Mouse (Mus musculus): ENCODE results near the gene Aspscr1. TPM values are rescaled to one million over a fixed set of nuclear protein-coding genes. Genes with fewer than 3 reads are reported as not detected.

Aspscr1 gene
- polyA plus RNA-seq, 1 experiment from 2014 or later = 103 TPM

DNA sequence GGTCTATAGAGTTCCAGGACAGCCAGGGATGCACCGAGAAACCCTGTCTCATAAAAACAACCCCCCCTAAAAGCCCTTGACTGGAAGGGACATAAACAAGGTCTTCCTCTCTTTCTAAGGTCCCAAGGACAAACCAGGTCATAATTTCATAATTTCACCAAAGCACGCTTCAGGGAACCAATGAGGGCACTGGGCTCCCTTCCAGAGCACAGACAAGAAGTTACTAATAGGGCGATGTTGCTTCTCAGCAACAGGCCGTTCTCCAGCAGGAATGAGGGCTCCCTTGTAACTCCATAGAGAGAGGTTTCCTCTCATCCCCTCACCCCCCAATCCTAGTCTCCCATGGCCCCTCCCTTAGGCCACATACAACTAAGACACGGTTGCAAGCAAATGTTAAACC is 68.2 kb downstream of the Aspscr1 start:
- Histone ChIP-seq H3K4me2 (no peak overlapping the region), H3K4me1 (ENCODE audit: control insufficient read depth, insufficient read depth, low read length) (no peaks in the 10 kb centered on the region), H3K9me3 (replicated peaks; ENCODE audit: control insufficient read depth, low read length) (no peaks in the 10 kb centered on the region), H3K36me3 (ENCODE audit: control insufficient read depth, insufficient read depth, low read length) (no peaks in the 10 kb centered on the region), H3K4me3 (ENCODE audit: low read depth, low read length) (no peak overlapping the region), H3K27me3 (ENCODE audit: control insufficient read depth, insufficient read depth, low read length) (no peaks in the 10 kb centered on the region), H3K9ac (ENCODE audit: low read depth, low read length) (no peak overlapping the region), H3K27ac (ENCODE audit: low read depth, low read length) (no peak overlapping the region)
- no peak for ATAC-seq (replicated peaks; ENCODE audit: insufficient number of reproducible peaks, low FRiP score, low TSS enrichment)
- WGBS (ENCODE audit: insufficient replicate concordance) = 80% methylated on average over 5 of the region's 5 CpGs

DNA sequence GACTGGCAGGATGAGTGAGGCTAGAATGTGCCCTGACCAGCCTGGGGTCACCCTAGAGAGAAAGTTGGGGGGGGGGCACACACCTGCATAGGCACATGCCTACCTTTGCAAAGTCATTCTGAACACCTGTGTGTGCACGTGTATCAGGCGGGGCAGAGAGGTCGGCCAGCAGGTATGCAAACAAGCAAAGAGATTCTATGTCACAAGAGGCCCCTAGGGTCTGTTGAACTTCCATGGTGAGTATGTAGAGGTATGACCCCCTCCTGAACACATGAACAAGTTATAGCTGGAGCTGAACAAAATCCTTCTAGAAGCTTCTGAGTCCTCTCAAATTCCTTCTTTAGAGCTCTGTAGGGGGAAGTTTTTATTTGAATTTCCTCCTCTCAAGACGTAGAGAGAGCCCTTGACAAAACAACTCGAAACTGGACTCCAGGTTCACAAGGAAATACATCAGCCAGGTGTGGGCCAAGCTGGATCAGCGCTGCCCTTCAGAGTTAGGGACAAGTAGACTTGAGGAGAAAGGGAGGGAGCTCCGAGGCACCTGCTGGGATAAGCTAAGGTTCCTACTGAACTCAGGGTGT is 71.4 kb downstream of the Aspscr1 start:
- Histone ChIP-seq H3K4me1 (ENCODE audit: control insufficient read depth, insufficient read depth, low read length) (no peaks in the 10 kb centered on the region), H3K27me3 (ENCODE audit: control insufficient read depth, insufficient read depth, low read length) (no peaks in the 10 kb centered on the region), H3K36me3 (ENCODE audit: control insufficient read depth, insufficient read depth, low read length) (no peaks in the 10 kb centered on the region), H3K9ac (ENCODE audit: low read depth, low read length) (no peak overlapping the region), H3K4me2 (no peak overlapping the region), H3K4me3 (ENCODE audit: low read depth, low read length) (no peak overlapping the region), H3K9me3 (replicated peaks; ENCODE audit: control insufficient read depth, low read length) (no peaks in the 10 kb centered on the region), H3K27ac (ENCODE audit: low read depth, low read length) (no peak overlapping the region)
- no peak for ATAC-seq (replicated peaks; ENCODE audit: insufficient number of reproducible peaks, low FRiP score, low TSS enrichment)
- 74% methylated on average over 7 of the region's 7 CpGs for WGBS (ENCODE audit: insufficient replicate concordance)

DNA sequence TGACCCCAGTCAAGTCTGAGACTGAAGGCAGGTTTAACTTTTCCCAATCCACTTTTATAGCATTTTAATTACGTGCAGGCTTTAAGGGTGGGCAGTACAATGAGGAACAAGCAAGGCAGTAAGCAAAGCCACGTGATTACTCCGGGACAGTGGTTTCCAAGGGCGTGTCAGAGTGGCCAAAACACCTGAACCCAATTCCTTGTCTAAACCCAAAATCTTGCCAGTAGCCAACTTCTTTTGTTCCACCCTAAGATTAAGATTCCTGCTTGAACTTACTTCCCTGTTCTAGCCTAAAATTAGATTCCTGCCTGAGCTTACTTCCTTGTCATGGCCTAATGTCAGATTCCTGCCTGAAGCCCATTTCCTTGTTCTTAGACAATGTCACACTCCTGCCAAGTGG is 75.2 kb downstream of the Aspscr1 start:
- WGBS (ENCODE audit: insufficient replicate concordance) = 74% methylated on average over 4 of the region's 4 CpGs

DNA sequence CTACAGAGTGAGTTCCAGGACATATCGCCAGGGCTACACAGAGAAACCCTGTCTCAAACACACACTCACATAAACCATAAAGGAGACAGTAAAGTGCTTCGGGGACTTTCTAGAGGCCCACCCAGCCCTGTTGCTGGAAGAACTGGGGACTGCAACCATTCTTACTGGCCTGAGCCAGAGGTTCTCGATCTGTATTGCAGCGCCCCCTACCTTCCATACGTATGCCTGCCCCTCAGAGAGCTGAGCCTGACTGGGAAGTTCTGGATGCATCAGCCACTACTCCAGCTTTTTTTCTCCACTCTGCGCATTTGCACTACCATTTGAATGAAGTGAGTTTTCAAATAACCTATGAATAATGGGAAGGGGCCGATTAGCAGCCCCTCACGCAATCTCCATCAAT is 76.7 kb downstream of the Aspscr1 start:
- Histone ChIP-seq H3K36me3 (ENCODE audit: control insufficient read depth, insufficient read depth, low read length) (no peaks in the 10 kb centered on the region), H3K4me1 (ENCODE audit: control insufficient read depth, insufficient read depth, low read length) (no peaks in the 10 kb centered on the region), H3K4me3 (ENCODE audit: low read depth, low read length) (no peak overlapping the region), H3K9me3 (replicated peaks; ENCODE audit: control insufficient read depth, low read length) (no peaks in the 10 kb centered on the region), H3K4me2 (no peak overlapping the region), H3K9ac (ENCODE audit: low read depth, low read length) (no peak overlapping the region), H3K27ac (ENCODE audit: low read depth, low read length) (no peak overlapping the region), H3K27me3 (ENCODE audit: control insufficient read depth, insufficient read depth, low read length) (no peaks in the 10 kb centered on the region)
- WGBS (ENCODE audit: insufficient replicate concordance) = 52% methylated on average over 8 of the region's 8 CpGs
- ATAC-seq (replicated peaks; ENCODE audit: insufficient number of reproducible peaks, low FRiP score, low TSS enrichment) = no peak

More for the DNA sequence above, 75.2 kb downstream of the Aspscr1 start:
- Histone ChIP-seq H3K9ac (ENCODE audit: low read depth, low read length) (no peak overlapping the region), H3K9me3 (replicated peaks; ENCODE audit: control insufficient read depth, low read length) (no peaks in the 10 kb centered on the region), H3K4me3 (ENCODE audit: low read depth, low read length) (no peak overlapping the region), H3K4me1 (ENCODE audit: control insufficient read depth, insufficient read depth, low read length) (no peaks in the 10 kb centered on the region), H3K27me3 (ENCODE audit: control insufficient read depth, insufficient read depth, low read length) (no peaks in the 10 kb centered on the region), H3K27ac (ENCODE audit: low read depth, low read length) (no peak overlapping the region), H3K4me2 (no peak overlapping the region), H3K36me3 (ENCODE audit: control insufficient read depth, insufficient read depth, low read length) (no peaks in the 10 kb centered on the region)
- ATAC-seq (replicated peaks; ENCODE audit: insufficient number of reproducible peaks, low FRiP score, low TSS enrichment) = no peak

DNA sequence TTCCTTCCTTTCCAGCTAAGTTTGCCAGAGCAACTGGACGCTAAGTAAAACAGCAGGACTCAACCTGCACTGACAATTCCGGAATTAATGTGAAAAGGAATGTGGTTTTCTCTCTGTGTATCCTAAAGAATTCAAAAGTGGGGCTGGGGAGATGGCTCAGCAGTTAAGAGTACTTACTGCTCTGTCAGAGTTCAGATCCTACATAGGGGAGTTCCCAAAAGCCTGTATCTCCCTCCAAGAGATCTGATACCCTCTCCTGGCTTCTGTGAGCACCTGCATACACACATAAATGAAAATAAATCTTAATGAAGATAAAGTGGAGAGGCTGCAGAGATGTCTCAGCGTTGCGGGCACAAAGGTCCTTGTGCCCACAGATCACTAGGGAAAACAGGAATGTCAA is 78.8 kb downstream of the Aspscr1 start:
- no peaks in the 10 kb centered on the region for H3K27me3 ChIP-seq (ENCODE audit: control insufficient read depth, insufficient read depth, low read length)
- H3K9me3 ChIP-seq (replicated peaks; ENCODE audit: control insufficient read depth, low read length) = no peaks in the 10 kb centered on the region
- no peaks in the 10 kb centered on the region for H3K36me3 ChIP-seq (ENCODE audit: control insufficient read depth, insufficient read depth, low read length)
- WGBS (ENCODE audit: insufficient replicate concordance) = 66% methylated on average over 4 of the region's 4 CpGs
- no peak overlapping the region for H3K27ac ChIP-seq (ENCODE audit: low read depth, low read length)
- H3K9ac ChIP-seq (ENCODE audit: low read depth, low read length) = no peak overlapping the region
- no peaks in the 10 kb centered on the region for H3K4me1 ChIP-seq (ENCODE audit: control insufficient read depth, insufficient read depth, low read length)
- H3K4me3 ChIP-seq (ENCODE audit: low read depth, low read length) = no peak overlapping the region
- no peak overlapping the region for H3K4me2 ChIP-seq
- ATAC-seq (replicated peaks; ENCODE audit: insufficient number of reproducible peaks, low FRiP score, low TSS enrichment) = no peak

Small RNA genes within 50 kb of the gene (microRNA-seq; reads per million reads assigned to microRNA genes)
- 0.61 reads per million for gene Mir6936 (ENCODE audit: borderline number of aligned reads)

Other genes starting within 250 kb of the Aspscr1 start
- 31.0 and 36.7 TPM in 2 replicates for gene Nploc4, start 235.3 kb upstream of the Aspscr1 start, polyA plus RNA-seq (2014; fragmentation: Nextera tagmentation; extraction: Ambion mirVana)
- not detected in 2 replicates for gene Tspan10, start 230.3 kb upstream of the Aspscr1 start, polyA plus RNA-seq (2014; fragmentation: Nextera tagmentation; extraction: Ambion mirVana)
- 0.24 TPM in 1 of 2 replicates, not detected in the other for gene Pde6g, start 219.5 kb upstream of the Aspscr1 start, polyA plus RNA-seq (2014; fragmentation: Nextera tagmentation; extraction: Ambion mirVana)
- 16.9 and 19.6 TPM in 2 replicates for gene Oxld1, start 214.9 kb upstream of the Aspscr1 start, polyA plus RNA-seq (2014; fragmentation: Nextera tagmentation; extraction: Ambion mirVana)
- gene Ccdc137, start 214.9 kb upstream of the Aspscr1 start, polyA plus RNA-seq (2014; fragmentation: Nextera tagmentation; extraction: Ambion mirVana) = 21.3 and 27.5 TPM in 2 replicates
- gene Arl16, start 205.4 kb upstream of the Aspscr1 start, polyA plus RNA-seq (2014; fragmentation: Nextera tagmentation; extraction: Ambion mirVana) = 43.6 and 48.4 TPM in 2 replicates
- 222 and 232 TPM in 2 replicates for gene Mrpl12, start 188.4 kb upstream of the Aspscr1 start, polyA plus RNA-seq (2014; fragmentation: Nextera tagmentation; extraction: Ambion mirVana)
- 44.2 and 48.3 TPM in 2 replicates for gene Slc25a10, start 181.1 kb upstream of the Aspscr1 start, polyA plus RNA-seq (2014; fragmentation: Nextera tagmentation; extraction: Ambion mirVana)
- 1.5 and 1.8 TPM in 2 replicates for gene Gcgr, start 142.3 kb upstream of the Aspscr1 start, polyA plus RNA-seq (2014; fragmentation: Nextera tagmentation; extraction: Ambion mirVana)
- gene Mcrip1, start 123.2 kb upstream of the Aspscr1 start, polyA plus RNA-seq (2014; fragmentation: Nextera tagmentation; extraction: Ambion mirVana) = 157 and 168 TPM in 2 replicates
- not detected in 2 replicates for gene Ppp1r27, start 121.8 kb upstream of the Aspscr1 start, polyA plus RNA-seq (2014; fragmentation: Nextera tagmentation; extraction: Ambion mirVana)
- gene P4hb, start 99.7 kb upstream of the Aspscr1 start, polyA plus RNA-seq (2014; fragmentation: Nextera tagmentation; extraction: Ambion mirVana) = 506 and 569 TPM in 2 replicates
- gene Arhgdia, start 91.3 kb upstream of the Aspscr1 start, polyA plus RNA-seq (2014; fragmentation: Nextera tagmentation; extraction: Ambion mirVana) = 468 and 477 TPM in 2 replicates
- gene Alyref, start 74.6 kb upstream of the Aspscr1 start, polyA plus RNA-seq (2014; fragmentation: Nextera tagmentation; extraction: Ambion mirVana) = 333 and 334 TPM in 2 replicates
- 200 and 201 TPM in 2 replicates for gene Anapc11, start 74.6 kb upstream of the Aspscr1 start, polyA plus RNA-seq (2014; fragmentation: Nextera tagmentation; extraction: Ambion mirVana)
- gene Npb, start 64.5 kb upstream of the Aspscr1 start, polyA plus RNA-seq (2014; fragmentation: Nextera tagmentation; extraction: Ambion mirVana) = 8.8 and 9.1 TPM in 2 replicates
- gene Pcyt2, start 55.0 kb upstream of the Aspscr1 start, polyA plus RNA-seq (2014; fragmentation: Nextera tagmentation; extraction: Ambion mirVana) = 79.2 and 79.9 TPM in 2 replicates
- gene Sirt7, start 47.7 kb upstream of the Aspscr1 start, polyA plus RNA-seq (2014; fragmentation: Nextera tagmentation; extraction: Ambion mirVana) = 18.8 and 22.5 TPM in 2 replicates
- 19.4 and 20.2 TPM in 2 replicates for gene Mafg, start 39.4 kb upstream of the Aspscr1 start, polyA plus RNA-seq (2014; fragmentation: Nextera tagmentation; extraction: Ambion mirVana)
- 22.8 and 24.9 TPM in 2 replicates for gene Pycr1, start 29.2 kb upstream of the Aspscr1 start, polyA plus RNA-seq (2014; fragmentation: Nextera tagmentation; extraction: Ambion mirVana)
- 8.1 and 12.3 TPM in 2 replicates for gene Myadml2, start 24.8 kb upstream of the Aspscr1 start, polyA plus RNA-seq (2014; fragmentation: Nextera tagmentation; extraction: Ambion mirVana)
- gene Notum, start 11.8 kb upstream of the Aspscr1 start, polyA plus RNA-seq (2014; fragmentation: Nextera tagmentation; extraction: Ambion mirVana) = 1.4 and 1.5 TPM in 2 replicates
- 114 and 129 TPM in 2 replicates for gene Cenpx, start 40.8 kb downstream of the Aspscr1 start, polyA plus RNA-seq (2014; fragmentation: Nextera tagmentation; extraction: Ambion mirVana)
- 21.8 and 23.2 TPM in 2 replicates for gene Lrrc45, start 41.0 kb downstream of the Aspscr1 start, polyA plus RNA-seq (2014; fragmentation: Nextera tagmentation; extraction: Ambion mirVana)
- gene Rac3, start 48.5 kb downstream of the Aspscr1 start, polyA plus RNA-seq (2014; fragmentation: Nextera tagmentation; extraction: Ambion mirVana) = 1.7 and 3.0 TPM in 2 replicates
- 5.1 and 6.6 TPM in 2 replicates for gene Dcxr, start 54.3 kb downstream of the Aspscr1 start, polyA plus RNA-seq (2014; fragmentation: Nextera tagmentation; extraction: Ambion mirVana)
- gene Cbr2, start 59.1 kb downstream of the Aspscr1 start, polyA plus RNA-seq (2014; fragmentation: Nextera tagmentation; extraction: Ambion mirVana) = 0.36 and 1.0 TPM in 2 replicates
- 4.5 and 5.8 TPM in 2 replicates for gene Hmga1b, start 89.8 kb downstream of the Aspscr1 start, polyA plus RNA-seq (2014; fragmentation: Nextera tagmentation; extraction: Ambion mirVana)
- 15.0 and 16.5 TPM in 2 replicates for gene Rfng, start 111.2 kb downstream of the Aspscr1 start, polyA plus RNA-seq (2014; fragmentation: Nextera tagmentation; extraction: Ambion mirVana)
- gene Gps1, start 111.3 kb downstream of the Aspscr1 start, polyA plus RNA-seq (2014; fragmentation: Nextera tagmentation; extraction: Ambion mirVana) = 166 and 179 TPM in 2 replicates
- 50.0 and 59.9 TPM in 2 replicates for gene Dus1l, start 123.4 kb downstream of the Aspscr1 start, polyA plus RNA-seq (2014; fragmentation: Nextera tagmentation; extraction: Ambion mirVana)
- gene Fasn, start 151.6 kb downstream of the Aspscr1 start, polyA plus RNA-seq (2014; fragmentation: Nextera tagmentation; extraction: Ambion mirVana) = 33.9 and 42.6 TPM in 2 replicates

Data from heart, embryonic 11.5 days (tissue).